Mouse (Mus musculus) heart, adult 2 months (tissue): ENCODE measurements around the gene Itga9.

Experiments used
- CTCF ChIP-seq: fragments of 200-600 bp; IDR thresholded peaks from 2 replicates; pipeline ENCODE4 v1.8.1; 2022; ENCODE audit warnings: antibody characterized with exemption, mild to moderate bottlenecking, moderate library complexity
- EP300 ChIP-seq: fragments of 200-500 bp; IDR thresholded peaks from 2 replicates; pipeline ENCODE4 v1.6.1; 2011; ENCODE audit warnings: low read depth, low read length, control low read depth; ENCODE audit not compliant: insufficient read depth
- POLR2A ChIP-seq: fragments of 200-500 bp; IDR thresholded peaks from 2 replicates; pipeline ENCODE4 v1.6.1; 2011; ENCODE audit warnings: mild to moderate bottlenecking, low read depth, low read length, control low read depth; ENCODE audit not compliant: insufficient read depth

DNA sequence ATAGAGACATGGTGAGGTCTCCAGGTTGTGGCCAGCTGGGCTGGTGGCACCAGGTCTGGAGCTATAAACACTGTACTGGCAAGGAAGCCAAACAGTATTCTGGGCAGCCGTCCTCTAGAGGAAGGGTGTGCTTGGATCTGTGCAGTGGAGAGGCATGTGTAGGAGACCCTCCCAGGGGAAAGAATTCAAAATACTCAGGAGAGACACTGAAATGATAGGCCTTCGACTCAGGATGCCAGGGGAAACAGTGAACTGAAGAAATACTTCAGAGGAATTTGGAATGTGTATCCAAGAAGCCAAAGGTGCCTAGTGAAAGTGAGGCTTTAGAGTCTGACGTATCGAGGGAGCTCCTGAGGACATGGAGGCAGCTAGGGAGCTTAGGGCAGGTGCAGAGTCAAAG is 343.2 kb downstream of the Itga9 start:
- no peak for TF ChIP-seq EP300
- no peak for TF ChIP-seq CTCF
- no peak for TF ChIP-seq POLR2A
